Comparison of ENCODE assay signal across 8 mouse cellular contexts in the genomic region with DNA sequence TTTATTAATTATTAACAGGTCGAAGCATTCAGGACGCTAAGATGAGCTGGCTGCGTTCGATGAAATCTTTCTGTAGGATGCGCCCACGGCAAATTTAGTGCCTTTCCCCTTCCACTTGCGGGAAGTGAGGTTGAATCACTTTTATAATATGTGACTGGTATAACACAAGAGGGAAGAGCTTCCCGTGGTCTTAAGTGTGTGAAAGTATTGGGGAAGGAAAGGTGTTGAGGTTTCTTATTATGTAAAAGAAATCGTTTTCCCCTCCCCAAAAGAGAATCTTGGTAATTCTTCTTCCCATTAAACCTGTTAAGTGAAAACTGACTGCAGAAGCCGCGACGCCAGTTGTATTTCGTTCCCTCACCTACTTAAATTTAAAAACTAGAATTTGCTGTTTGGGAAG.
A peak's percentile ranks its signal among the peaks of the same experiment; 100 is the strongest.
DNase-seq lines count a peak whose midpoint lies in the region; ATAC-seq and TF ChIP-seq lines count a peak whose summit lies in the region.

No protein-coding gene starts in this region.

- no peak overlapping the region for H3K27ac ChIP-seq in kidney, adult 2 months (ENCODE audit: insufficient read depth, low read depth, low read length)
- H3K27ac ChIP-seq in embryonic facial prominence, embryonic 12.5 days: no peak overlapping the region
- H3K27ac ChIP-seq in hindbrain, embryonic 15.5 days (replicated peaks): peak overlapping the region; percentile 69; the same call in 1 of the 2 replicates
- no peak overlapping the region for H3K27ac ChIP-seq in midbrain, embryonic 14.5 days (replicated peaks; ENCODE audit: low read depth, low read length)

- peak overlapping the region; percentile 92; the same call in 1 of the 2 replicates for H3K4me3 ChIP-seq in kidney, adult 2 months (ENCODE audit: insufficient read depth, low read depth, low read length)
- peak overlapping the region; percentile 69 for H3K4me3 ChIP-seq in embryonic facial prominence, embryonic 12.5 days
- peak overlapping the region; percentile 72 for H3K4me3 ChIP-seq in hindbrain, embryonic 15.5 days
- H3K4me3 ChIP-seq in midbrain, embryonic 14.5 days (replicated peaks; ENCODE audit: low read depth, low read length): peak overlapping the region; percentile 67

- no peaks in the 10 kb centered on the region for H3K36me3 ChIP-seq in kidney, adult 2 months (ENCODE audit: control insufficient read depth, insufficient read depth, low read length)
- H3K36me3 ChIP-seq in embryonic facial prominence, embryonic 12.5 days: no peaks in the 10 kb centered on the region
- H3K36me3 ChIP-seq in hindbrain, embryonic 15.5 days: no peaks in the 10 kb centered on the region
- no peaks in the 10 kb centered on the region for H3K36me3 ChIP-seq in midbrain, embryonic 14.5 days (ENCODE audit: control insufficient read depth, insufficient read depth, low read length)

- no peak for TF ChIP-seq POLR2A in kidney, adult 2 months (IDR thresholded peaks at IDR 0.05; ENCODE audit: low read depth, low read length)

- no peak for ATAC-seq in embryonic facial prominence, embryonic 12.5 days (ENCODE audit: insufficient number of reproducible peaks, insufficient read depth, low FRiP score, low TSS enrichment)
- no peak for ATAC-seq in hindbrain, embryonic 15.5 days (ENCODE audit: low FRiP score, low read depth)
- ATAC-seq in midbrain, embryonic 14.5 days (ENCODE audit: low FRiP score, low TSS enrichment): no peak
- ATAC-seq in CD4-positive, CD25-positive, alpha-beta regulatory T cell, adult 4 months: no peak

- H3K9ac ChIP-seq in embryonic facial prominence, embryonic 12.5 days: peak overlapping the region; percentile 69
- peak overlapping the region; percentile 65 for H3K9ac ChIP-seq in hindbrain, embryonic 15.5 days
- peak overlapping the region; percentile 66; the same call in 1 of the 2 replicates for H3K9ac ChIP-seq in midbrain, embryonic 14.5 days (replicated peaks; ENCODE audit: low read length)

- no peak for TF ChIP-seq CTCF in kidney, adult 2 months (conservative IDR thresholded peaks at IDR 0.05; ENCODE audit: insufficient read depth, insufficient read length, low read depth, low read length)

- H3K4me1 ChIP-seq in kidney, adult 2 months (ENCODE audit: control insufficient read depth, insufficient read depth, low read length): peaks cover 3% of the 10 kb centered on the region; the same call in 1 of the 2 replicates
- H3K4me1 ChIP-seq in embryonic facial prominence, embryonic 12.5 days: peaks cover 51% of the 10 kb centered on the region
- peaks cover 23% of the 10 kb centered on the region for H3K4me1 ChIP-seq in hindbrain, embryonic 15.5 days (replicated peaks)
- H3K4me1 ChIP-seq in midbrain, embryonic 14.5 days (ENCODE audit: control insufficient read depth, insufficient read depth, low read length): peaks cover 17% of the 10 kb centered on the region

- 45% methylated on average over 13 of the region's 13 CpGs for WGBS in kidney, adult 2 months
- WGBS in embryonic facial prominence, embryonic 12.5 days: 6% methylated on average over 13 of the region's 13 CpGs
- WGBS in hindbrain, embryonic 15.5 days: 16% methylated on average over 13 of the region's 13 CpGs
- 12% methylated on average over 13 of the region's 13 CpGs for WGBS in midbrain, embryonic 14.5 days

- no peak for DNase-seq in kidney, adult 2 months
- no peak for DNase-seq in kidney, adult 11 months
- peak; percentile 38 for DNase-seq in midbrain, embryonic 14.5 days
- no peak for DNase-seq in right cerebral cortex, postnatal 14 days
- DNase-seq in layer of hippocampus, postnatal 10 days (ENCODE audit: low spot score in 2 of 2): no peak

- no peaks in the 10 kb centered on the region for H3K9me3 ChIP-seq in embryonic facial prominence, embryonic 12.5 days
- H3K9me3 ChIP-seq in hindbrain, embryonic 15.5 days: no peaks in the 10 kb centered on the region
- H3K9me3 ChIP-seq in midbrain, embryonic 14.5 days (ENCODE audit: control insufficient read depth, low read length): no peaks in the 10 kb centered on the region

- no peaks in the 10 kb centered on the region for H3K27me3 ChIP-seq in kidney, adult 2 months (replicated peaks; ENCODE audit: control insufficient read depth, insufficient read depth, low read length)
- 0 out of 2 replicates have a peak, but pooled peaks cover 6% of the 10 kb centered on the region for H3K27me3 ChIP-seq in embryonic facial prominence, embryonic 12.5 days
- peaks cover 7% of the 10 kb centered on the region for H3K27me3 ChIP-seq in hindbrain, embryonic 15.5 days
- peaks cover 20% of the 10 kb centered on the region for H3K27me3 ChIP-seq in midbrain, embryonic 14.5 days (ENCODE audit: control insufficient read depth, insufficient read depth, low read length)

- peak overlapping the region; percentile 93 for H3K4me2 ChIP-seq in embryonic facial prominence, embryonic 12.5 days (replicated peaks)
- H3K4me2 ChIP-seq in hindbrain, embryonic 15.5 days: peak overlapping the region; percentile 95
- H3K4me2 ChIP-seq in midbrain, embryonic 14.5 days (ENCODE audit: low read length): peak overlapping the region; percentile 96
